Mouse (Mus musculus) CH12.LX (cell line): ENCODE measurements at regions not wholly inside any gene's neighbourhood (a gene's known extent, or its start where the extent isn't known, plus 50 kb on each side); places are given as distances from the start of the nearest gene placed in this dataset.

Experiments
- NELFE ChIP-seq: IDR thresholded peaks from 2 replicates; pipeline ENCODE4 v1.6.1; 2011; ENCODE audit warnings: low read depth, low read length, improper control_type of control experiment
- TBP ChIP-seq: conservative IDR thresholded peaks from 2 replicates; pipeline ENCODE4 v1.6.1; 2011; ENCODE audit warnings: low read depth, low read length, improper control_type of control experiment

DNA sequence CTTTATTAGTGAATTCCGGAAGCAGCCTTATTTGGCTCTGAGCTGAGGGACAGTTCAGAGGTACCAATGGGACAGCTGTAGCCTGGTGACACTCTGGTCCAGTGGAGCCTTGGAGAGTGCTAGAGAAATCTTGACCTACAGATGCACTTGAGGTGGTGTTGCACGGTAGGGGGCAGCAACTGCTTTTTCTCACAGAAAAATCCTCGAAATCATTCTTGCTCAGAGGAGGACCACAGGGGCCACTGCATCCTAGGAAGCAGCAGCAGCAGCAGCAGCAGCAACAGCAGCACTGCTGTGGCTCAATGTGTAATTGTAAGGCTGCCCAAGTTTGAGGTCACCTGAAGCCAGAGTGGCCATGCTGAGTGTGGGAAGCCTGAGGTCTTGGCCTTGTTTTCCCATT, 299.7 kb upstream of the Ppp2r3a start:
- TF ChIP-seq TBP: no peak
- no peak for TF ChIP-seq NELFE
